Mouse (Mus musculus) kidney, adult 2 months (tissue): Measurements from ENCODE around the gene Vhl.

Source experiments
- CTCF ChIP-seq: fragments of 200-500 bp; conservative IDR thresholded peaks from 2 replicates; pipeline ENCODE4 v1.5.1; 2011; ENCODE audit warnings: low read depth, mild to moderate bottlenecking, control low read depth, low read length, moderate library complexity, mixed read lengths; ENCODE audit not compliant: insufficient read depth, insufficient read length
- POLR2A ChIP-seq: fragments of 200-500 bp; IDR thresholded peaks from one replicate; pipeline ENCODE4 v1.6.1; 2011; ENCODE audit warnings: low read depth, low read length, control low read depth

GRCm38 (mm10) chr6:113679993-113680566 lies 56.3 kb downstream of the Vhl start:
- TF ChIP-seq CTCF = no peak
- no peak for TF ChIP-seq POLR2A
